Mouse (Mus musculus) heart, embryonic 16.5 days (tissue): ENCODE results near the gene Ten1. TPM values are rescaled to one million over a fixed set of nuclear protein-coding genes. Genes with fewer than 3 reads are reported as not detected.

Source experiments
- ATAC-seq: fragments of 200-750 bp; cut with Nextera tagmentation; replicated peaks from 2 replicates; pipeline ENCODE4 v1.8.0; 2017; ENCODE audit warnings: moderate number of reproducible peaks; ENCODE audit not compliant: insufficient read depth, low FRiP score; ENCODE audit errors: extremely low read depth
- H3K27ac ChIP-seq: fragments of 300-500 bp; sonication (generic); 2 replicates; pipeline ENCODE4 v1.5.1; 2014; ENCODE audit warnings: mild to moderate bottlenecking, low read length, control low read depth, moderate library complexity
- H3K27me3 ChIP-seq: fragments of 300-500 bp; sonication (generic); 2 replicates; pipeline ENCODE4 v1.6.1; 2014; ENCODE audit warnings: low read length, mixed read lengths; ENCODE audit not compliant: control insufficient read depth, insufficient read depth
- H3K36me3 ChIP-seq: fragments of 300-500 bp; sonication (generic); 2 replicates; pipeline ENCODE4 v1.6.1; 2014; ENCODE audit not compliant: control insufficient read depth, insufficient read depth
- H3K4me1 ChIP-seq: fragments of 300-500 bp; sonication (generic); 2 replicates; pipeline ENCODE4 v1.6.1; 2014; ENCODE audit warnings: low read length, mixed read lengths; ENCODE audit not compliant: control insufficient read depth, insufficient read depth
- H3K4me2 ChIP-seq: fragments of 300-500 bp; sonication (generic); 2 replicates; pipeline ENCODE4 v1.6.1; 2014; ENCODE audit warnings: low read depth, mild to moderate bottlenecking, control low read depth, low read length
- H3K4me3 ChIP-seq: fragments of 300-500 bp; sonication (generic); 2 replicates; pipeline ENCODE4 v1.5.1; 2014; ENCODE audit warnings: mild to moderate bottlenecking, control low read depth, low read length
- H3K9ac ChIP-seq: fragments of 300-500 bp; sonication (generic); 2 replicates; pipeline ENCODE4 v1.6.1; 2014; ENCODE audit warnings: low read length, control low read depth
- H3K9me3 ChIP-seq: fragments of 300-500 bp; sonication (generic); replicated peaks from 2 replicates; pipeline ENCODE4 v1.6.1; 2016; ENCODE audit warnings: low read length; ENCODE audit not compliant: control insufficient read depth
- WGBS: fragments of 180-500 bp; shearing (Covaris S2); extraction: QIAGEN DNeasy Blood & Tissue Kit; methylation state at CpG from one replicate; pipeline ENCODE4 v1.1.7; 2014; 5-methylcytosine and 5-hydroxymethylcytosine counted together
- polyA plus RNA-seq: library from polyadenylated mRNA; unstranded; fragments of >200 nt; fragmentation: Nextera tagmentation; extraction: Ambion mirVana; gene quantifications from 2 replicates; pipeline ENCODE4 v1.2.1, GENCODE M21; 2015

Ten1 gene
- polyA plus RNA-seq, 1 experiment from 2014 or later = 76.0 TPM

DNA sequence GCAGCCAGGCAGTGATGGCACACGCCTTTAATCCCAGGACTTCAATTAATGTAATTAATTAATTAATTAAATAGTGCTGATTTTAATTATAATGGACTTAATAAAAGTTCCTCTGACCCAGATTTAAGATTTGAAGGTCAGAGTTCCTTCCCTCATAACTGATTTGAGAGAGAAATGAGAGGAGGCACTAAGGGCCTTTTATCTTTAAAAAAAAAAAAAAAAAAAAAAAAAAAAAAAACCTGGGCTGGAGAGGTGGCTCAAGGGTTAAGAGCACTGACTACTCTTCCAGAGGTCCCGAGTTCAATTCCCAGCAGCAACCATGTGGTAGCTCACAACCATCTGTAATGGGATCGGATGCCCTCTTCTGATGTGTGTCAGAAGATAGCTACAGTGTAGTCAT, 10.0 kb downstream of the Ten1 start:
- H3K9ac ChIP-seq = no peak overlapping the region
- no peaks in the 10 kb centered on the region for H3K4me1 ChIP-seq
- H3K4me3 ChIP-seq = no peak overlapping the region
- H3K9me3 ChIP-seq = no peaks in the 10 kb centered on the region
- H3K27me3 ChIP-seq = no peaks in the 10 kb centered on the region
- peaks cover 20% of the 10 kb centered on the region for H3K36me3 ChIP-seq
- no peak for ATAC-seq
- no peak overlapping the region for H3K4me2 ChIP-seq
- 79% methylated on average over 3 of the region's 3 CpGs for WGBS
- H3K27ac ChIP-seq = no peak overlapping the region

DNA sequence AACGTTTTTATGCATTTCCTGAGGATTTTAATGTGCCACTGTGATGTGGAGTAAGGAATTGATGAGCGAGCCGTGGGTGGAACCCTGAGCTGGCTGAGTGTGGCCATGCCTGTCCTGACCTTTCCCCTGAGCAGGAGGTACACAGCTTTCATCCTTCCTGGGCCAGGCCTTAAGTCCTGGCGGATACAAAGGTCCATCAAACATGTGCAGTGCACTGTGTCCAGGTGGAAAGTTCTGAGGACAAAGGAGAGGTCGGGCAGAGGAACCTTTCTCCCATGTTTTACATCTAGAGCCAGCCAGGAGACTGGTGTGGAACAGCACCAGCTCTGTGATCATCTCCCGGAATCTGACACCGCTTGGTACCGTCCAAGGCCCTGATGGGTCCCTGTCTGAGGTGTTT, 10.6 kb downstream of the Ten1 start:
- no peak overlapping the region for H3K9ac ChIP-seq
- H3K4me2 ChIP-seq = no peak overlapping the region
- ATAC-seq = no peak
- H3K9me3 ChIP-seq = no peaks in the 10 kb centered on the region
- H3K4me1 ChIP-seq = no peaks in the 10 kb centered on the region
- no peaks in the 10 kb centered on the region for H3K27me3 ChIP-seq
- peaks cover 20% of the 10 kb centered on the region for H3K36me3 ChIP-seq
- no peak overlapping the region for H3K27ac ChIP-seq
- 80% methylated on average over 8 of the region's 8 CpGs for WGBS
- no peak overlapping the region for H3K4me3 ChIP-seq

DNA sequence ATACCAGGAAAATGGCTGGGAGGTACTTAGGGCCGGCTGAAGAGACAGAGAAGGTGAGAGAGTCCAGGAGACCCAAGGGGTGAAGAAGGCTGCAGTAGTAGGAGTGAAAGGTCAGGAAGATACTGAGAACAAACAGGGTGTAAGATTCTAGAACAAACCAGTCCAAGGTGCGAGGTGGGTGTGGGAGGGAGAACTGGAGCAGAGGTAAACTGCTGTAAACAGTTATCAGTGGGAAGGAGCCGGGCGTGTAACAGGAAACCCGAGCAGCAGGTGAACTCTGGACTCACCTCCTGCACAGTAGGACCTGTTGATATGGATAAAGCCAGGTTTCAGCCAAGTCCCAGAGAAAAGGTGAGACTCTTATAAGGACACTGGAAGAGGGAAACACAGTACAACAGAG, 12.0 kb downstream of the Ten1 start:
- no peak overlapping the region for H3K4me2 ChIP-seq
- no peak for ATAC-seq
- 69% methylated on average over 5 of the region's 5 CpGs for WGBS

DNA sequence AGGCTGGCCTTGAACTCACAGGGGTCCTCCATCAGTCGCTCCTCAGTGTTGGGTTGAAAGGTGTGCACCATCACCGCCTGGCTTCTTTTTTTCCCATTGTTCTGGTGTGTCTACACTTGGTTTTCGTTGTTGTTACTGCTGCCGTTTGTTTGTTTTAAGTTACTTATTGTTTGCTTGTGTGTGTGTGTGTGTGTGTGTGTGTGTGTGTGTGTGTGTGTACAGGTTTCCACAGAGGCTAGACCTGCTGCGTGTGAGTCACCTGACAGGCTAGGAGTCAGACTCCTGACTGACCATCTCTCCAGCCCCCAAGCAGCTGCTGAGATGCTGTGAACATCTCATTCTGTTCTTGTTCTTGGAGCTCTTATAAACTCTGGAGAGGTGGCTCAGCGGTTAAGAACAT, 14.2 kb downstream of the Ten1 start:
- H3K4me2 ChIP-seq = no peak overlapping the region
- H3K4me3 ChIP-seq = no peak overlapping the region
- H3K36me3 ChIP-seq = no peaks in the 10 kb centered on the region
- no peak for ATAC-seq
- H3K27me3 ChIP-seq = no peaks in the 10 kb centered on the region
- H3K9me3 ChIP-seq = no peaks in the 10 kb centered on the region
- WGBS = 91% methylated on average over 6 of the region's 6 CpGs
- no peak overlapping the region for H3K9ac ChIP-seq
- H3K4me1 ChIP-seq = peaks cover under 1% of the 10 kb centered on the region
- no peak overlapping the region for H3K27ac ChIP-seq

More for the DNA sequence above, 12.0 kb downstream of the Ten1 start:
- Histone ChIP-seq H3K9me3 (no peaks in the 10 kb centered on the region), H3K4me3 (no peak overlapping the region), H3K4me1 (no peaks in the 10 kb centered on the region), H3K36me3 (peaks cover 14% of the 10 kb centered on the region), H3K27ac (no peak overlapping the region), H3K9ac (no peak overlapping the region), H3K27me3 (no peaks in the 10 kb centered on the region)

DNA sequence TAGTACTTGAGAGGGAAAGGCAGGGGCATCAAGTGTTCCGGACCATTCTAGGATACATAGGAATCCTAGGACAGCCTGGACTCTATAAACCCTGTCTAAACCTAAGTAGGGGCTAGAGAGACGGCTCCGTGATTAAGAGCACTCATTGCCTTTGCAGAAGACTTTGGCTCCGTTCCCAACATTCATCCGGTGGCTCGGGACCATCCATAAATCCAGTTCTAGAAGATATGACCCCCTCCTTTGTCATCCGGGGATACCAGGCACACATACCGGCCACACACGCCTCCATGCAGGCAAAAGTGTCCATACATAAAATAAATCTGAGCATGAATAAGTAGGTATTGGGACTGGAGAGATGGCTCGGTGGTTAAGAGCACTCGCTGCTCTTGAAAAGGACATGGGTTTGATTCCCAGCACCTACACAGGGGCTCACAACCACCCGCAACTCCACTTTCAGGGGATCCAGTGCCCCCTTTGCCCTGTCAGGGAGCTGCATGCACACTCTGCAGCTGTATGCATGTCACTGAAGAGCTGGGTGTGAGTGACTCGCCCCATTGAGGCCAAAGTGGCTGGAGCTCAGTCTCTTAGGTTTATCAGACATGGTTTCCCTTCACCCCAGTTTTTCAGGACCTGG, 15.3 kb downstream of the Ten1 start:
- Histone ChIP-seq H3K9me3 (no peaks in the 10 kb centered on the region), H3K27ac (no peak overlapping the region), H3K9ac (no peak overlapping the region), H3K4me3 (no peak overlapping the region), H3K27me3 (no peaks in the 10 kb centered on the region), H3K36me3 (no peaks in the 10 kb centered on the region), H3K4me1 (peaks cover 12% of the 10 kb centered on the region), H3K4me2 (no peak overlapping the region)
- 77% methylated on average over 13 of the region's 13 CpGs for WGBS
- no peak for ATAC-seq

DNA sequence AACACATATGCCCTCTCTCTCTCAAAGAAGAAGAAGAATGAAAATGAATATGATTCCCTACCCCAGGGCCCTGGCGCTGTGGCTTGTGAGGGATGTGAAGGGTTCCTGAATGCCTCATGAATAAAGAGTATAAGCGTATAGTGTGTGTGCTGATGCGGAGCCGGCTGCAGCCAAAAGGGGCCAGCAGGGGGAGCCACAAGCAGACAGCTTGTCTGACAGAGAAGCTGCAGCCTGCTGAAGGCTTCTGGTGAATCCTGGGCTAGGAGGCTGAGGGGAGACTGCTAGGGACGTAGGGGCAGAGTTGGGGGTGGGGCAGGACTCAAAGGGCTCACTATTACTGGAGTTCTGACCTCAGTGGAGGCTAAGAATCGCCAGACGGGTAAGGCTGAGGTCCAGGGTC, 16.5 kb downstream of the Ten1 start:
- Histone ChIP-seq H3K9ac (no peak overlapping the region), H3K36me3 (no peaks in the 10 kb centered on the region), H3K4me2 (no peak overlapping the region), H3K9me3 (no peaks in the 10 kb centered on the region), H3K4me1 (peaks cover 21% of the 10 kb centered on the region), H3K4me3 (no peak overlapping the region), H3K27ac (no peak overlapping the region), H3K27me3 (no peaks in the 10 kb centered on the region)
- ATAC-seq = no peak
- WGBS = 82% methylated on average over 7 of the region's 7 CpGs

DNA sequence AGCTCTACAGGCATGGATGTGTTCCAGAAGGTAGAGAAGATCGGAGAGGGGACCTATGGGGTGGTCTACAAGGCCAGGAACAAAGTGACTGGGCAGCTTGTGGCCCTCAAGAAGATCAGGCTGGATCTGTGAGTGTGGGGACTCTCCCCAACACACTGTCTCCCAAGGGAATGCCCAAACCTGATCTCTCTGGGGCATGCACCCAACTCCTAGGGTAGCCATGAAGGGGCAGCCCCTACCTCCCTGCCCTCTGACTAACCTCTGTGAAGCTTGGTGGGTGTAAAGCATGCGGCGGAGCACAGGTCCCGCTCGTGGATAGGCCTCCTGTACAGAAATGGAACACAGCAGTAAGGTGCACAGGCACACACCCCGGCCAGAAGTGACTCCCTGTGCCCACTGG, 17.3 kb downstream of the Ten1 start:
- Histone ChIP-seq H3K4me2 (no peak overlapping the region), H3K4me3 (no peak overlapping the region), H3K4me1 (peaks cover 23% of the 10 kb centered on the region), H3K27ac (no peak overlapping the region), H3K9me3 (no peaks in the 10 kb centered on the region), H3K36me3 (no peaks in the 10 kb centered on the region), H3K9ac (no peak overlapping the region), H3K27me3 (peaks cover 3% of the 10 kb centered on the region)
- WGBS = 89% methylated on average over 6 of the region's 6 CpGs
- no peak for ATAC-seq

DNA sequence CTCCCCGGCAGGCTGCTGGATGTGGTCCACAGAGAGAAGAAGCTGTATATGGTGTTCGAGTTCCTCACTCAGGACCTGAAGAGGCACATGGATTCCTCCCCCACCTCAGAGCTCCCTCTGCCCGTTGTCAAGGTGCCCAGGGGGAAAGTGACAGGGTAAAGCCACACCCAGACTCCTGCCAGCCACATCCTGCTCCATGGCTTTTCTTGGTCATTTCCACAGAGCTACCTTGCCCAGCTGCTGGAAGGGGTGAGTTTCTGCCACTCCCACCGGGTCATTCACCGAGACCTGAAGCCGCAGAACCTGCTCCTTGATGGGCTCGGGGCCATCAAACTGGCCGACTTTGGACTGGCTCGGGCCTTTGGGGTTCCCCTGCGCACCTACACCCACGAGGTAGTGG, 17.9 kb downstream of the Ten1 start:
- Histone ChIP-seq H3K4me1 (peaks cover 23% of the 10 kb centered on the region), H3K36me3 (no peaks in the 10 kb centered on the region), H3K27me3 (peaks cover 9% of the 10 kb centered on the region), H3K4me2 (no peak overlapping the region), H3K9ac (no peak overlapping the region), H3K9me3 (peaks cover 3% of the 10 kb centered on the region; the same call in 1 of the 2 replicates), H3K4me3 (no peak overlapping the region), H3K27ac (no peak overlapping the region)
- 76% methylated on average over 11 of the region's 11 CpGs for WGBS
- no peak for ATAC-seq

DNA sequence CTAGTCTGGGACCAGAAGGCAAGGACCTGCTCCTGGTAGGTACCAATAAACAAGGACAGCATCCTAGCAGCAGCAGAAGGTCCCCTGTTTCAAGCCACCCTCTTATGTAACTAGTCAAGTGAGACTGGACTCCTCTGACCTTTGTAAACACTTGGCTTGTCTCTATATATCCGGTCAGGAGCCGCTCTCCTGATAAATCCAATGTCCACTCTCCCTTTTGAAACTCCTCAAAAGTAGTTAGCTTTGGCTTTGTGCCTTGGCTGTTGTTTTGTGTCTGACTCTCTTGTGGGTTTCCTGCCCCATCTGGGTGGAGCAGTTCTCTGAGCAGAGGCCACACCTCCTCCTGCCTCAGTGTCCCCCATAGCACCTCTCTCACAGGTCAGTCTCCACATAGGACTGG, 19.6 kb downstream of the Ten1 start:
- peak overlapping the region; percentile 46; the same call in 1 of the 2 replicates for H3K9ac ChIP-seq
- whole genome bisulfite sequencing = 46% methylated on average over 2 of the region's 2 CpGs
- peak overlapping the region; percentile 11; the same call in 1 of the 2 replicates for H3K4me2 ChIP-seq
- ATAC-seq = peak; percentile 25
- peaks cover 32% of the 10 kb centered on the region for H3K4me1 ChIP-seq
- H3K36me3 ChIP-seq = no peaks in the 10 kb centered on the region
- no peak overlapping the region for H3K4me3 ChIP-seq
- peaks cover 21% of the 10 kb centered on the region for H3K27me3 ChIP-seq
- H3K27ac ChIP-seq = peak overlapping the region; percentile 93
- peaks cover 7% of the 10 kb centered on the region for H3K9me3 ChIP-seq
